In the genomic region with DNA sequence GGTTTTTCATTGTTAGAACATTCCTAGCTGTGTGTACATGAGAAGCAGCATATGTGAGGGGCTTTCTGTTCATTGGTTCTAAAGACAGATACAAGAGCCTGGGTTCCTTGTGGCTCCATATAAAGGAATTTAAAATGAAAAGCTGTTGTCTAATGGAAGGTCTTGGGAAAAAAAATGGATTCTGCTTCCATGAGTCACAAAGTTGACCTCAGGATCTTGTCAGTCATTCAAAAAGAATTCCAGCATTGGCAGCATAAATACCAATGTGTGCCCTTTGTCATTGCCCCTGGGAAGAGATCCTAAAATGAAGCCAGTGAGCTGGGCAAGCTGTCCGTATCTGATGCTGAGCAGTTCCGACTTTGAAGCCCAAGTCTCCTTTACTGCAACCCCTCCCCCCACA, we compare ENCODE assay signal across 28 mouse cellular contexts.
DNase-seq lines count a peak whose midpoint lies in the region; ATAC-seq lines count a peak whose summit lies in the region.
"Had no signal": no experiment of that assay in that cellular context is flagged by ENCODE, and none has a peak within 500 bp of the region (broad histone marks: within the 10 kb centered on the region; RNA-seq: fewer than 3 reads in every experiment).

No protein-coding gene starts in this region.

- H3K36me3 ChIP-seq in midbrain, embryonic 14.5 days (ENCODE audit: control insufficient read depth, insufficient read depth, low read length), result no peaks in the 10 kb centered on the region
- no peaks in the 10 kb centered on the region for H3K36me3 ChIP-seq in midbrain, embryonic 13.5 days
- H3K36me3 ChIP-seq in hindbrain, embryonic 10.5 days, result no peaks in the 10 kb centered on the region
- H3K36me3 ChIP-seq: forebrain, embryonic 10.5 days; G1E; hindbrain, embryonic 12.5 days; limb, embryonic 13.5 days; lung, embryonic 15.5 days; midbrain, embryonic 10.5 days; neural tube, embryonic 13.5 days had no signal

- H3K4me3 ChIP-seq in midbrain, embryonic 14.5 days (replicated peaks; ENCODE audit: low read depth, low read length), result no peak overlapping the region
- H3K4me3 ChIP-seq in midbrain, embryonic 13.5 days (replicated peaks), result no peak overlapping the region
- H3K4me3 ChIP-seq in hindbrain, embryonic 10.5 days, result no peak overlapping the region
- H3K4me3 ChIP-seq: forebrain, embryonic 10.5 days; hindbrain, embryonic 12.5 days; limb, embryonic 13.5 days; lung, embryonic 15.5 days; midbrain, embryonic 10.5 days; neural tube, embryonic 13.5 days had no signal

- 61% methylated on average over 2 of the region's 2 CpGs for WGBS in midbrain, embryonic 14.5 days
- 64% methylated on average over 2 of the region's 2 CpGs for WGBS in midbrain, embryonic 13.5 days
- 47% methylated on average over 2 of the region's 2 CpGs for WGBS in hindbrain, embryonic 10.5 days

- H3K4me1 ChIP-seq in midbrain, embryonic 14.5 days (ENCODE audit: control insufficient read depth, insufficient read depth, low read length), result peaks cover 11% of the 10 kb centered on the region
- H3K4me1 ChIP-seq in midbrain, embryonic 13.5 days (replicated peaks), result peaks cover 18% of the 10 kb centered on the region
- peaks cover 23% of the 10 kb centered on the region for H3K4me1 ChIP-seq in hindbrain, embryonic 10.5 days (replicated peaks)
- H3K4me1 ChIP-seq: limb, embryonic 13.5 days; lung, embryonic 15.5 days had no signal

- no peak for ATAC-seq in midbrain, embryonic 14.5 days (ENCODE audit: low FRiP score, low TSS enrichment)
- no peak for ATAC-seq in midbrain, embryonic 13.5 days
- ATAC-seq: forebrain, embryonic 16.5 days; intestine, embryonic 16.5 days had no signal

- no peaks in the 10 kb centered on the region for H3K27me3 ChIP-seq in midbrain, embryonic 14.5 days (ENCODE audit: control insufficient read depth, insufficient read depth, low read length)
- no peaks in the 10 kb centered on the region for H3K27me3 ChIP-seq in midbrain, embryonic 13.5 days
- 0 out of 2 replicates have a peak, but pooled peaks cover 2% of the 10 kb centered on the region for H3K27me3 ChIP-seq in hindbrain, embryonic 10.5 days (ENCODE audit: insufficient read depth, poor library complexity, severe bottlenecking)
- H3K27me3 ChIP-seq: hindbrain, embryonic 12.5 days; limb, embryonic 13.5 days; lung, embryonic 15.5 days; neural tube, embryonic 13.5 days had no signal

- peak overlapping the region; percentile 37; the same call in 1 of the 2 replicates for H3K27ac ChIP-seq in midbrain, embryonic 14.5 days (replicated peaks; ENCODE audit: low read depth, low read length)
- no peak overlapping the region for H3K27ac ChIP-seq in midbrain, embryonic 13.5 days
- H3K27ac ChIP-seq in hindbrain, embryonic 10.5 days, result no peak overlapping the region; the same call in 1 of the 2 replicates
- H3K27ac ChIP-seq: forebrain, embryonic 10.5 days; hindbrain, embryonic 12.5 days; kidney, postnatal 0 days; limb, embryonic 13.5 days; lung, embryonic 15.5 days; midbrain, embryonic 10.5 days; neural tube, embryonic 13.5 days had no signal

- H3K9me3 ChIP-seq in midbrain, embryonic 14.5 days (ENCODE audit: control insufficient read depth, low read length), result no peaks in the 10 kb centered on the region
- H3K9me3 ChIP-seq in midbrain, embryonic 13.5 days, result no peaks in the 10 kb centered on the region
- no peaks in the 10 kb centered on the region for H3K9me3 ChIP-seq in hindbrain, embryonic 10.5 days
- H3K9me3 ChIP-seq: forebrain, embryonic 10.5 days; hindbrain, embryonic 12.5 days; limb, embryonic 13.5 days; lung, embryonic 15.5 days; midbrain, embryonic 10.5 days; neural tube, embryonic 13.5 days had no signal

- no peak overlapping the region for H3K9ac ChIP-seq in midbrain, embryonic 14.5 days (replicated peaks; ENCODE audit: low read length)
- no peak overlapping the region for H3K9ac ChIP-seq in midbrain, embryonic 13.5 days (replicated peaks)
- H3K9ac ChIP-seq: hindbrain, embryonic 12.5 days; limb, embryonic 13.5 days; lung, embryonic 15.5 days; neural tube, embryonic 13.5 days had no signal

- H3K4me2 ChIP-seq in midbrain, embryonic 14.5 days (ENCODE audit: low read length), result no peak overlapping the region
- no peak overlapping the region for H3K4me2 ChIP-seq in midbrain, embryonic 13.5 days (replicated peaks)
- H3K4me2 ChIP-seq: hindbrain, embryonic 12.5 days; limb, embryonic 13.5 days; liver, embryonic 11.5 days; lung, embryonic 15.5 days; neural tube, embryonic 13.5 days had no signal

- no peak for DNase-seq in midbrain, embryonic 14.5 days
- DNase-seq in Muller cell, postnatal 12 days (ENCODE audit: inconsistent ontology term), result peak; percentile 95
- peak; percentile 7 to 27 for DNase-seq in adrenal gland, postnatal 36 days
- no peak for DNase-seq in heart, adult 11 months
- no peak for DNase-seq in testis, postnatal 10 days (ENCODE audit: low spot score)
- DNase-seq in hindbrain, embryonic 10.5 days (ENCODE audit: low spot score), result no peak
- DNase-seq: cerebellum, adult 11 months; cerebellum, adult 9-10 months; cerebellum, postnatal 36 days; heart, postnatal 14 days; kidney, adult 8-10 months; kidney, postnatal 4 days; right cerebral cortex, postnatal 25 days; spleen, adult 18-20 months; thymus, adult 2 months; thymus, postnatal 4 days had no signal

Comparison
In these comparisons a context has a peak if more than half of its experiments do, and no peak if none do; other contexts are left out.
1. DNase-seq: peak in Muller cell, postnatal 12 days (single experiment) and adrenal gland, postnatal 36 days (2 of 2); none in midbrain, embryonic 14.5 days (single experiment), heart, adult 11 months (single experiment), testis, postnatal 10 days (single experiment) and hindbrain, embryonic 10.5 days (single experiment).